Mouse (Mus musculus) spleen, postnatal 36 days (tissue): ENCODE data around the gene Sprn.

Experiments used
- DNase-seq, 2 experiments: peaks; one replicate each; pipeline ENCODE4 v3.0.0; 2022; ENCODE audit warnings: low spot score in 2 of 2, mixed read lengths in 1 of 2

Sprn gene

DNA sequence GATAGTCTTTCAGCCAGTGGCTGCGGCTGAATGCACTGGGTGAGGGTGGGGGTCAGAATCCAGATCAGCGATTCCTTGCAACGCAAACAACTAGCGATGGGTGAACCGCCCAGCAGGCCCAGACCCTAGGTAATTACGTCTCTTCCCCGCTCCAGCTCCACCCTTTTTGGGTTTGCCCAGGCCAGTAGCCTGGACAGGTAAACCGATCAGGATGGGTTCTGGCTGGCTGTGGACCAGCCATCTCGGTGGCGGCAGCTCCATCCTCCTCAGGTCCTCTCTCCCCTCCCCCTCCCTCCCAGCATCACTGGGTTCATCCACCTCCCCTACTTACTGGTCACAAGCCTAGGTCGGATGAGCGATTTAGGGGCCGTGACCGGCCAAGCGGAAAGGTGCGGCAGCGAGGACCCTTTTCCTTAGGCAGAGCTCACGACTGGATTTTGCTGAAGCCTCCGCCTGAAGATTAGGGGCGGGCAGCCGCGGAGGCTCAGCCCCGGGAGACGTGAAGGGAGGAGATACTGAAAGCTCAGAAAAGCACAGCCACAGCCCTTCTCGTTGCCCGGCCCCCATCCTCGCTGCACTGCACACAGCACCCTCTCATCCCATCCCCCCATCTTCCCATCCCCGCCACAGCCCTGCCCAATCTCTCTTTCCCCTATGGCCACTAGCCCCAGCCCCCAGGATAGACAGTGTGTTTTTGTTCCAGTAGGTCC lies at the start of gene Sprn:
Gene Sprn, minus strand, starts transcription at position 660 of the 710 bp plus-strand sequence.
- DNase-seq = no peak

DNA sequence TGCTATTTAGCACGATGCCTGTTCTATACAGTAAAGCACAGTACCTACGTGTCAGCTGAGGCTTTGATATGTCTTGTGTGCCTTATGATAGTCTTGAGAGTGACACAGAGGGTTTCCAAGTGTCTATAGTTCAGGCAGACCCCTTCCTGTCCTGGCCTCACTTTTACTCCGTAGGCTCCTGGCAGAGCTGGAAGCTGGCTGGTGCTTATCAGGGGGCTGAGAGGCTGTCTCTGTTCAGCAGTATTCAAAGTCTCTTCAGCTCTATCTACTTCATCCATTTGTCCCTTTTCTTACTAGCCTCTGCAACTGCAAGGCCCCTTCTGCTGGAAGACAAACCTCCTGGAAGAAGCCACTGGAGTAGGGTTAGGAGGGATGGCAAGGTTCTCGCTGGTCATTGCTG lies 46.4 kb upstream of the Sprn start:
- no peak for DNase-seq

DNA sequence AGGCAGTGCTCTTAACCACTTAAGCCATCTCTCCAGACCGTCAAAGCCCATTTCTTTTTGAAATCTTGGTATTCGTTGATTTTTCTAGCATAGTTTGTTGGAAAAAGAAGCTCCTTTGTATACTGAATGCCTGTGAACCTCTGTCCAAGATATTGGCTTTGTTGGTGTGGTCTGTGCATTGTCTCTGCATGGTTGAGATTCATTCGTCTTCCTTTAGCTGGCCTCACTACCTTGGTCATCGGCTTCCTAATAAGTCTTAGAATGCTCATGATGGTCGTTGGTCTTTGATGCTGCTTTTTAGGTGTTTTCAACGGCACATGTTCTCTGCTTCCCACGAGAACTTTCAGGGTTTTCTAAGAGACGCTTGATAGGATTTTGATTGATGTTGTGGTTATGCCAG lies 41.3 kb upstream of the Sprn start:
- DNase-seq = no peak

DNA sequence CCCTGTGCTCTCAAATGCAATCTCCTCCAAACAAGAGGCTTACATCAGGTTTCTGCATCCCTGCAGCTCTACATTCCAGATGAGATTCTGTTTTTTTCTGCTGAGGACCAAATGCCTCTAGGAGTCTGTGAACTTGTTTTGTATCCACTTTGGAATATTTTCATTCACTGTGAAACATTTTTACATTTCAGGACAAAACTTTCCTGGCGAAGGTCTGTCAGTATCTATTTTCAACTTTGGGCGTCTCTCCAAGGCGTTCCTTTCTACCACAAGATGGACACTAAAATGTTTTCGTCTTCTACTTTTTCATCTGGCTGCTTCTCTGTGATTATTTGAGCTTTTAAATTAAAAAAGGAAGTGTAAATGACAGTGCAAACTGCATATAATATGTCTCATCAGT lies 39.4 kb upstream of the Sprn start:
- no peak for DNase-seq

DNA sequence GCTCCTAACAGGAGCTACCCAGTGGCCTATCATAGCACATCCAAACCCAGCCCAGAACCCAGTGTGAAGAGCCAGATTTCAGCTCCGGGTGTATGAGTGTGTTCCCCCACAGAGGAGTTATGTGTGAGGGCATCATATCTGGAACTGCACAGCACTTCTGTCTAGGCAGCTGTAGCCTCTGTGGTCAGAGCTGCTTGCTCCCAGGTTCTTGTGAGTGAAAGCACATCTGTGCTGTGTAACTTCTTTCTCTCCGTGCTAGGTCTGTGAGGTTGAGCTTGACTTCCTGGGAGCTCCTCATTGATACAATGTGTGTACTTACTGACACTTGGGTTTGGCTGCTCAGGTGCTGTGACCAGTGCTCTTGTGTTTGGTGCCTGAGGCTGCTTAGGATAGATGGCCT lies 38.2 kb upstream of the Sprn start:
- no peak for DNase-seq

DNA sequence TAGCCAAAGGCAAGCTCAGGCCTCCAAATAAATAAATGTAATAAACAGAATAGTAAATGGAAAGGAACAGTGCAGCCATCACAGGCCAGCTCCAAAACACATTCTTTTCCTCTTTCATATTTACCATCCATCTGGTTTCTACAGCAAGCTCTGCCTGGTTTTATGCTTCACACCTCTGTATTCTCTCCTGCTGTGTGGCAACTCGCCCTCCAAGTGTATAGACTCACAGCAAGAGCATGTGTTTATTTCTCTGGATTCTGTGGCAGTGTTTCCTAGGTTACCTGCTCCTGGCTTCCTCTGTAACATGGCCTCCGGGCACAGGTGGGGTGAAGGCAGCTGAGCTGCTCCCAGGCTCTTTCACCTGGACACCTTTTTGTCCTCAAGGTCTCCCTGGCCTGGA lies 37.8 kb upstream of the Sprn start:
- no peak for DNase-seq

DNA sequence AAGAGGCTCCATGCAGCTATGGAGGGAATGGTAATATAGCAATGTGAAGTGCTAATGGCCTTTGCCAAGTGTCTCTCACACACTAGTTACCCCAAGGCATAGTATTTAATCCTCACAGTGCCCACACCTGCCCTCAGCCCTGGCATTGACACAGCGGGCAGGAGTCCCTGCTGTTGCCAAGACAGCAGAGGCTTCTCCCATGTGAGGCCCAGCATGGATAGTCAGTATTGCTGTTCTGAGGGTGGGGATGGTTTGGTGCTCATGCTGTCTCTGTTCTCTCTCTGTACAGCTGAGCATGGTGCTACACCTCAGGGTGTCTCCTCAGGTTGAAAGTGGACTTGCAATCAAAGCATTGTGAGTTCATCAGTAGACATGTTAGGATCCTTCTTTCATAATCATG lies 35.8 kb upstream of the Sprn start:
- no peak for DNase-seq

DNA sequence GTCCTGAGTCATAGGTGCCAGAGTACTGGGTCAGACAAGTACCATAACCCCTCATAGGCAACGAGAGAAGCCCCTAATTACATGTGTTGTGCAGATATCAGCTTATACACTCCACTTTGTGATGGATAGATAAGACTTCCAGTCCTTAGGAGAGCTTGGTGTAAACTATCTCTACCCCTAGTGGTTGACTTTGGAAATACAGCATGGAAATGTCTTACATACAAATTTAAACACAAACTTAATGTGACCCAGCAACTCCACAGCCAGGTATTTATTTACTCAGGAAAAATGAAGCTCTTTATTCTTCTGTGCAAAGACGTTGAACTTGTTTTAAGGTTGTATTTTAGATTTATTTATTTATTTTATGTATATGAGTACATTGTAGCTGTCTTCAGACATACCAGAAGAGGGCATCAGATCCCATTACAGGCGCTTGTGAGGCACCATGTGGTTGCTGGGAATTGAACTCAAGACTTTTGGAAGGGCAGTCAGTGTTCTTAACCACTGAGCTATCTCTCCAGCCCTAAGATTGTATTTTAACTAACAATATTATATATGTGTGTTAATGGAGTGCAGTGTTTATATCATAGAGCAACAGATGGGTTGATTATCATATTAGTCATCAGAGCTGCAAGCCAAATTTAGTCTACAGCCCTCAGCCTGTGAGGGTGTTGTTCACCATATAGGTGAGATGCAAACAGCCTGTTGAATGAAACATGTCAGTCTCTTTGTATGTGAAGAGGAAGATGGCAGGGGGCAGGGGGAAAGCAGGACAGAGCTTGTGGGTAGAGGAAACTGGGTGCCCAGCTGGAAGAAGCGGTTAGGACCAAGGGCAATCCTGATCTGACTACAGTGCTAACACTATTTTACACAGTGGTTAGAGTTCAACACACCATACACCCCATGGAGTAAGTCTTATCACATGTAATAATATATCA lies 34.0 kb upstream of the Sprn start:
- DNase-seq = no peak

DNA sequence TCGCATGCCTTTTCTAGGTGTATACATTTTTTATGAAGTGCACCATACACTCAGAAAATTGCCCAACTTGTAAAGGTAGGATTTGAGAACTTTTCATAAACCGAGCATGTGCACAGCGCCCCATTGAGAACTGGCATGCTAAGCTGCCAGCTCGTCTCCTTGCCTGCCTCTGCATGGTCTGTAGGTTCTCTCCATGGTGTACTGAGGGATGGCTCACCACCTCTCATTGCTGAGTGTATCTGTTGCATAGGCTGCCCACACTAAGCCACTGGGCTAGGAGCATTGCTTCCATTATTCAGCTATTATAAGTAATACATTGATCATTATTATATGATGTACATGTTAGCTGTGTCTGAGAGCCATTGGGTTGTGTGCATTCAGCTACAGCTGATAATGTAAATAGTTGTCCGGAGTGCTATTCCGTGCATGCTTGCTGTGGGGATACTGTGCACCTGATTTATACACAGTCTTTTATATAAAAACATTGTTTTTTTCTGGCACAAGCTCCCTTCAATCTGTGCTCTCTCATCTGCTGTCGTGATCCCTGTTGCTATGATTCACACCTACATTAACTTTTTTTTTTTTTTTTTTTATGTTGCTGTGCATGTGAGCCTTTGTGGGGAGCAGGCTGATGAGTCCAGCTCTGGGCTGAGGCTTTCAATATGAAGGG lies 33.2 kb upstream of the Sprn start:
- DNase-seq = no peak

DNA sequence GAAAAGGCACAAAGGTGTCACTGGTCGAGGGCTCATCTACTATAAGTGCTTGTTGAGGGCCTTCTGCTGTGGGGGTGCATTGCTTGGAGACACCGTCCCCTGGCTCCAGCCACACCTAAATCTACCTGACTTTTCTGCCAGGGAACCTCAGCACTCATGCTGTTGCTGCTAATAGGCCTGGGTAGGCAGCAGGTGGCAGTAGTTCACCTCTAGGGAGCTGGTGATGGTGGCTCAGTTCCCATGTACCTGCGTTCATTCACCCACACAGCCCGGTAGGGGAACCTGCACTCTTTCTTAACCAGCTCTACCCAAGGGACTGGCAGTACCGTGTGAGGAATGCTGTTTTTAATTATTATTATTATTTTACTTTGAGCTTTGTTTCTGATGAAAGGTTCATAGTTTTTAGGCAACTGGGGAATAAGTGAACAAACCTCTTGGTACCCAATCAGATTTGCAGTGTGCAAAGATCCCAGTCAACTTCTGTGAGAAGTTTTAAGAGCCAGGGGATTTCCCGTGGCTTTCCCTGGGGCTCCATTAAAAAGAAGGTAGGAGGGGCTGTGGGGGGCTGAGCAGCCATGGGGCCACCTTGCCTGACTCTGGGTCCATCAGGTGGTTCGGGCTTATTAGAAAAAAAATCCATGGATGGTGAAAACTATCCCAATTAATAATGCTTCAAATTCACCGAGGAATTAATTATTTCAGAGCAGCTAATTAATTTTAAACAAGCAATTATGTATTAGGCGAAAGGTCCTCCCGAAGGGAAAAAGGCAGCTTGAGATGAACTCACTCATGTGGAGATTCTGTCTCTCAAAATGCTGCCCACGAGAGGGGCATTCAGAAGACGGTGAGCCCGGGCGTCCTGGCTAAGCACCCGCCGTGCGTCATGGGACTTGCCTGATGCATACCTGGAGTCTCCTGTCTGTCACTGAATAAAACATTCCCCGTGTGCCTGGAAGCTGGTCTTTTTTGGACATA lies 32.3 kb upstream of the Sprn start:
- DNase-seq = no peak

DNA sequence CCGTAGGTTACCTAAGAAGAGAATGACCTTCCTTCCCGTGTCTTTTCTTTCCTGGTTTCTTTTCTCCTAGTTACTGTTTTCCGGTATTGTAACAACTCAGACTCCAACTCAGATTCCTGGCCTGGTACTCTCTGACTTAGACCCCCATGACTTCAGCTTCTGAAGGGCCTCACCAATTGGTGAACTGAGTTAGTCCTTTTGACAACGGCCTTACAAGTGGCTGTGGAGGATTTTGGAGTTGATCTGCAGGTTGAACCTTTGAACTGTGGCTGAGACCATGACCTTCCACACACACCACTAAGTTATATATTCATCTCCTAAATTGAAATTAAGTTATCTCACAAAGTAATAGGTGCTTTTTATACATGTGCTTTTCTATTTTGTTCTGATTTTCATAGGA lies 29.5 kb upstream of the Sprn start:
- no peak for DNase-seq

DNA sequence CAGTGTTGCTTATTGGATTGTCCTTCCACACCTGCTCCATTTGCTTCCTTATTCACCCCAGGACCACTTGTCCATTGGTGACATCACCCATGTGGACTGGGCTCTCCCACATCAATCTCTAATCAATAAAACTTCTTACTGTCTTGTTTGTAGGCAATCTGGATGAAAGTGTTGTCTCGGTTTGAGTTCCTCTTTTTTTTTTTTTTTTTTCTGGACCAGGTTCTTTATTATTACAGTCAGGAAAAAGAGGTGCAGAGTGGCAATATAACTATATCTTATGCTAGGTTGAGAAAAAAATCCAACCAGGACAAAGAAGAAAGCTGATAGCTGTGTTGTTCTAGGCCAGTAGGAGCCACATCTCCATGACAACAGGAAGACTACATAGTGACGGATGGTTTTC lies 26.0 kb upstream of the Sprn start:
- no peak for DNase-seq

DNA sequence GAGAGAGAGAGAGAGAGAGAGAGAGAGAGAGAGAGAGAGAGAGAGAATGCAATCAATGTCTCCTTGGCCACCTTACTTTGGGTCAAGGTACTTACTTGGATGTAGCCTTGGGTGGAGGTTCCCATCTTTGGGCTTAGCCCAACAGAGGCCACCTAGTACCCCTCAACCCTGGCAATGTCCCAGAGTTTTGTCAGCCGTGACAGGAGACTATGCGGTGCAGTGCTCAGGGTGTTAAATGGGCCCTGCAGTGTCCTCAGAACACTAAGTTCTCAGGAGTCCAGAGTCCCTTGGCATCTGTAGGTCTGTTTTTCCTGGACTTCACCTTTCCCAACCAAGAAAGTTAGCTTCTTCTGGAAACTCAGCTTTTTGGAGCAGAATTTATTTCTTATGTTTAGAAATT lies 24.5 kb upstream of the Sprn start:
- DNase-seq = no peak

DNA sequence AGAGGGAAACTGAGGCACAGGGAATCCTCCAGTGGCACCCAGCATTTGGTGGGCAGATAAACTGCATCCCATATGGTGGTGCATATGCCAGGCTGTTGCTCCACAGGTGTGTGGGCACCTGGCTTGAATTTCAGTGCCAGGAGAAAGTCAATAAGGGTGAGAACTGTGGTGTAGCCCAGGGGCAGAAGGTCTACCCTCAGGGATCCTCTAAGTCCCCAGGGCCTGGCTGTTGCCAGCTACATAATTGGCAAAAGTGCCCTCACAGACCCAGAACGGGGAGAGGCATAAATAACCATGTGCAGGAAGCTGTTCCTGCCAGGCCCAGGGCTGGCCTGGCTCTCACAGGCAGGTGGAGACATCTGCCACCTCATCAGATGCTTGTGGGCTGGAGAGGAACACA lies 18.3 kb upstream of the Sprn start, which contains the start of gene Olfr523:
Gene Olfr523, plus strand, starts transcription at position 282 of the 400 bp plus-strand sequence.
- DNase-seq = no peak

DNA sequence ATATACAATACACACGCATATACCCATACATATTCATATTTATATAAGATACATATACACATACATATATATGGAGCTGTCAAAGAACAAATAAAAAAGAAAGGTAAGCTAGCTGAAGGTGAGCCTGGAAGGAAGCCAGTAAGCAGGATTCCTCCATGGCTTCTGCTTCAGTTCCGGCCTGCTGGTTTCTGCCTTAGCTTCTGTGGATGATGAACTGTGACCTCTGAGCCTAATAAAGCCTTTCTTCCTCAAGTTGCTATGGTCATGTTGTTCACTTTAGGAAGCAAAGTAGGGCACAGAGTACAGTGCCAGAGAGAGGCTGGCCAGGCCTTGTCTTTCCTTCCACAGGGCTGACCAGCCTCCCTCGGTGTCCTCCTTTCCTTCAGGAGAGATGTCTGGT lies 16.2 kb upstream of the Sprn start:
- DNase-seq = no peak

DNA sequence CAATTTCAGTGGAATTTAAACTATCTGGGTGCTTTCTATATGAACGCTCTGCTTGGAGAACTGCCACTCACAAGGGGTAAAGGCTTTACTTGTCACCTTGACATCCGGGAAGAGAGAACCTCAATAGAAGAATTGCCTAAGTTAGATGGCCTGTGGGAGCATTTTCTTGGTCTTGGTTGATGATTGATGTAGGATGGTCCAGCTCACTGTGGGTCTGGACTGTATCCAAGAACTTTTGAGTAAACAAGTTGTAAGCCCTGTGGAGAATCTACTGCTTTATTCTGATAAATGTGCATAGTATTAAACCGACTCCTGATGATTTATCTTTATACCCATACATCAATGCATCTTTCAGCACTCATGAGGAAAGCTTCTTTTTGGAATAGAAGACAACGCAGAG lies 14.7 kb upstream of the Sprn start:
- DNase-seq = no peak

DNA sequence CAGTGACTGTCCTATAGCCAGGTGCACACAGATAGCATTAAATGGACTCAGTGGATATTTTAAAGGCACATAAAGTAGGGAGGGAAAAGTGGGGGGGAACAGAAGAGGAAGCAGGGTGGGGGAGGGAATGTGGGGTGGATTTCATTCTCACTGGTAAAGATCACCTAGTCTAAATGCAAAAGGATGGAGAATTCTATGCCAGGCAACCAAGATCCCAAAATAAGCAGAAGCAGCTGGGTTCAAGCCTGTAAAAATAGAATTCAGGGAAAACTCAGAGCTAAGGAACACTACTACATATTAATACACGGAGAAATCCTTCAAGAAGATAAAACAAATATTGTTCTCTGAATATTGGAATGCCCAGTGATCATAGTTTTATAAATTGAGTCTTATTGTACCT lies 13.3 kb upstream of the Sprn start:
- no peak for DNase-seq

DNA sequence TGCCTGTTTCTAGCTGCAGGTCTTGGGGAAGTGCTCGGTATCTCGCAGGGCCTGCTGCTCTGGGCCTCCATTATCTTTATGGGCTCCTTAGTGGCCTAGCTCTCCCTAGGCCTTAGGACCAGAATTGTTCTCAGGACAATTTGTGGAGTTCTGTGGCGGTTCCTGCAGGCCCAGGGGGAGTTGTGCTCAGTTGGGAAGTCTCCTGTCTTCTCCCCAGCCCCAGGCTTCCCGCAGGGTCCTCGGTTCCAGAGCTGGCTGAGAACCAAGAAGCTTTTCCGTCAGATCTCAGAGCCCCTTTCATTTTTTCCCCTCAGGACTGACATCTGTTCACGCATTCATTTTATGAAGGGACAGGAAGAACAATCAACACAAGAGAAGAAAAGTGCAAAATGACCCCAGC lies 10.0 kb upstream of the Sprn start, which contains the start of gene Olfr522:
Gene Olfr522, minus strand, starts transcription at position 101 of the 400 bp plus-strand sequence.
- DNase-seq = no peak

DNA sequence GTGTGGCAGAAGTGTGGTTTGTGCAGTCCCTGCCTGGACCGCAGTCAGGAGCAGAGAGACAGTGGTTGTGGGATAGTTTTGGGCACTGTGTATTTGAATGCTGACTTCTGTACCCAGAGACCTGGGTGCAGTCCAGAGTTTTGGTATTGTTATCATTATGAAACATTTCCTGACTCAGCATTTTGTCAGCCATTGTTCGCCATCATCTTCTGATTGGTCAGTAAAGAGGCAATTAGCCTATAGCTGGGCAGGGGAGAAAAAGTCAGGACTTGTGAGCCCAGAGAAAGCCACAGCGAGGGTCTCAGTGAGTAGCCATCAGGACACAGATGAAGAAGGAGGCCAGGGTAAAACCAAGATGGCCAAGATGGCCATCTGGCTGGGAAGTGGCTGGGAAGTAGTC lies 5.7 kb upstream of the Sprn start:
- DNase-seq = no peak

DNA sequence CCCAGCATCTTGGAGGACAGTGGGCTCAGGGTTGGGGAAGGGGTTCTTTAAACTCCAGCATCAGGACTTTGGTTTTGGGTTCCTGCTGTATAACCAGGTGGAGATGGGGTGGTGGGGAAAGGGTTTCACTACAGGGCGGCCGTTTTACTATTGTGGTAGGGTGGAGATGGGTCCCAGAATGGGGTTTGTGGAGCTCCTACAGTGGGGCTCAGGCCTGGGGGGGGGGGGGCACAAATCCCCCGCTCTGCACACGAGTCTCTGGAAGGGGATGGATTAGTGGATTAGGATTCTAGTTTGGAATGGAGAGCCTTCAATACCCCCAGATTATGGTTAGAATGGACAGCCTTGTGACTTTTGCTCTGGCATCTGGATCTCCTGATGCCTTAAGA lies 854 bp downstream of the Sprn start:
- no peak for DNase-seq

DNA sequence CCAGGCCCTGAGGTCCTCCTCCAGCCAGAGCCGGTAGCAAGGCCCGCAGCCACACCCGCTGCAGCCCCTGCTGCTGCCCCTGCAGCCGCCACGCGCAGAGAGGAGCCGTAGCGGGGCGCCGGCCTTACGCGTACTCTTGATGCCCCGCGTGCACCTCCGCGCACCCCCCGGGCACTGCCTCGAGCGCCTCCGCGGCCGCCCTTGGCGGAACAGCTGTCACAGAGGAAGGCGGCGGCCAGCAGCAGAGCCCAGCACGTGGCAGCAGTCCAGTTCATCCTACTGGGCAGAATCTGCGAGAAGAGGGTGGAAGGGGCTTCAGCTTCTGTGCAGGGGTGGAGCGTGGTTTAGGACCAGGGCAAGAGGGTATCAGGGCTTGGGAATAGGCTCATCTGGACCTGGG lies 1.3 kb downstream of the Sprn start:
- DNase-seq = no peak
